Mouse (Mus musculus) lung, adult 2 months (tissue): ENCODE results near the gene Clybl.

Experiments
- CTCF ChIP-seq: fragments of 200-500 bp; IDR thresholded peaks from 2 replicates; pipeline ENCODE4 v1.5.1; 2011; ENCODE audit warnings: mild to moderate bottlenecking, low read length, control low read depth; ENCODE audit not compliant: insufficient read depth
- POLR2A ChIP-seq: fragments of 200-500 bp; IDR thresholded peaks from 2 replicates; pipeline ENCODE4 v1.6.1; 2011; ENCODE audit warnings: low read depth, mild to moderate bottlenecking, control low read depth, low read length, borderline replicate concordance; ENCODE audit errors: extremely low read depth

DNA sequence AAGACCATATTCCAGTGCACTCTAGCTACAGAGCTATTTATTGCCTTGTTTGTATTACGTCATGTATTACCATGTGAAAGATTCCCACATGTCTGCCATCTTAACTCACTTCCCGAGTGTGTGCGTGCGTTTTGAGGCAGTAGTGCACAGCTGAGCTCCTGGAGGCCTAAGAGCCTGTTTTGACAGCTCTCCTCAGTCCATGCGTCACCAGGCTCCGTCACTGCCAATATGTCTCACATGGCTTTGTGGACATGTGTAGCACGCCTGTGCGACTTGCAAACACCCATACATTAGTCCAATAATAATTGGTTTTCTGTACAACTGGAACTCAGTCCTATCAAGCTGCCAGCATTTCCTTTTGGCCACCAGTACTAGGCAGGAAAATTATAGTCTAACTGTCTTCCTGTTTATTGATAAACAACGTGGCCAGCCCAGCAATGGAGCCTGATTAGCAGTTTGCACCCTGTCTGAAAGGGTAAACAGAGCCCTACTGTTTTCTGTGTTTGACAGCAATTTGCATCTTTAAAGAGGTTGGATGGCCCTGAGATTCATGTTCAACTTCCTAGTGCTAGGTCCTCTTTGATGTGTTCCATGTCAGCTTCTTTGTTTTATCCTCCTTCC, 142.4 kb downstream of the Clybl start:
- TF ChIP-seq POLR2A, result no peak
- no peak for TF ChIP-seq CTCF
